Mouse (Mus musculus): ENCODE data around the gene Pacsin2.

DNA sequence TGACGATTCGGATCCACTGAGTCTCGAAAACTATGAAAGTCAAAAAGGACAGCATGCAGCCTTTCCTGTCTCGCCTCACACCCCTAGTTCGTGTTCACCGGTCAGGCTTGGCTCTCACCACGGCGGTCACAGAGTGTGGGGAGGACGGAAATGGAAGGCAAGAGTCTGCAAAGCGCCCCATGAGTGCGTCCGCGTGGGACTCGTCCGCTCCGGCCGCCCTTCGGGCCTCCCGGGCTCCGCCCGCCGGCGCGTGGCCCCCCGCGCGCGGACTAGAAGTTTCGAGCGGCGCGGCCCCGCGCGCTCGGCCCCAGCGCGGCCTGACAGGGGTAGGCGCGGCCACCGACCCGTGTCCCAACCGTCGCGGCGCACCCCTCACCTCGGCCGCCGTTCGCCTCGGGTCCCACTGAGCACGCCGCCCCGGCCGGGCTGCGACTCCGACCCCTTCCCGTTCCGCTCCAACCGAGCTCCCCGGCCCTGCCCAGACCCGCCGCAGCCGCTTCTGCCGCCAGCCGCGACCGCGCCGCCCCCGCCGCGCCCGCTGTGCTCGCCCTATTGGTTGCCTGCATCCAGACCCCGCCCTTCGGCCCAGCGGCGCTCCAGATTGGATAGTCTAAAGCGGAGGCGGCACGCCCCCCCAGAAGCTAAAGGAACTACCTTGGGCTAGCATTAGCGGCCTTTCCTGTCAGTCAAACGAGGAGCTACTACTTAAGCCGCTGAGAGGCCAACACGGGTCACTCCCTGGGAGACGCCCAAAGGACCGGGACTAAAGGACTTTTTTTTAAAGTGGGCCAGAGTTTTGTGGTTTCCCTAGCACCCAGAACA lies at the start of gene Pacsin2:
- TF ChIP-seq CTCF (IDR thresholded peaks at IDR 0.05; ENCODE audit: low read depth, low read length) (no peak), POLR2A (IDR thresholded peaks at IDR 0.05; ENCODE audit: insufficient read depth, low read length) (no peak)
